Mouse (Mus musculus): ENCODE measurements around the gene Gm20388. TPM values are rescaled to one million over a fixed set of nuclear protein-coding genes. Genes with fewer than 3 reads are reported as not detected.

The Gm20388 gene
- polyA plus RNA-seq, 1 experiment from 2014 or later: not detected

DNA sequence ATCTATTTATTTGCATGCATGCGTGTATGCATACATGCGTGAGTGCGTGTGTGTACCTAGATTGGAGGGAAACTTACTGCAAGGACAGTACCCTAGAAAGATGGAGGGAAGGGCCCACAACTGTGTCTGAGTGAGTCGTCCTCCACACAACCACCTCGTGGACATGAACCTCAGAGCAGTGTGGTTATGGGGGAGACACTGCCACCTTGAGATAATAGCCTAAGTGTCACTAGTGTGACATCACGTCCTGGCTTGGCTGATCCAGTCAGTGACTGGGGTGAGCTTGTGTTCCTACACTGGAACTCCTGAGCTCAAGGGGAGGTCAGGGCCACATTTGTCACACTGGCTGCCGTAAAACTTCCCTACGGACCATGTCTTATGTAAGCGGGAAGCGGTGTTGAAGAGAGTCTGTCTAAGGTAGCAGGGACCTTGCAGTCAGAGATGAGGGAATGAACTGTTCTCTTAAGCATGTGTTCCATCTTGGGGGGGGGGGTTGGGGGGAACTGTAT is 1305.9 kb downstream of the Gm20388 start:
- H3K4me1 ChIP-seq (ENCODE audit: control insufficient read depth in 2 of 2, insufficient read depth in 2 of 2, low read length in 2 of 2): peaks cover 8 to 10% of the 10 kb centered on the region in 2 experiments; a peak in 3 of 4 replicates
- H3K9ac ChIP-seq (ENCODE audit: low read length): no peak overlapping the region
- peaks cover 4% of the 10 kb centered on the region; the same call in 1 of the 2 replicates for H3K9me3 ChIP-seq (ENCODE audit: control insufficient read depth, low read length)
- H3K27ac ChIP-seq (replicated peaks in 1 of 2; ENCODE audit: control insufficient read depth in 1 of 2, insufficient read depth in 1 of 2, low read depth in 2 of 2, low read length in 2 of 2): no peak overlapping the region
- no peak overlapping the region for H3K4me2 ChIP-seq (ENCODE audit: low read length)
- no peaks in the 10 kb centered on the region for H3K27me3 ChIP-seq (ENCODE audit: control insufficient read depth, insufficient read depth, low read length)
- no peak overlapping the region for H3K4me3 ChIP-seq (ENCODE audit: control insufficient read depth in 1 of 2, insufficient read depth in 1 of 2, low read depth in 1 of 2, low read length in 2 of 2)
- H3K36me3 ChIP-seq (ENCODE audit: control insufficient read depth, insufficient read depth, low read length): no peaks in the 10 kb centered on the region
- 82% methylated on average over 10 of the region's 10 CpGs for WGBS
- ATAC-seq (ENCODE audit: insufficient number of reproducible peaks, insufficient read depth, low FRiP score, low read depth): no peak

DNA sequence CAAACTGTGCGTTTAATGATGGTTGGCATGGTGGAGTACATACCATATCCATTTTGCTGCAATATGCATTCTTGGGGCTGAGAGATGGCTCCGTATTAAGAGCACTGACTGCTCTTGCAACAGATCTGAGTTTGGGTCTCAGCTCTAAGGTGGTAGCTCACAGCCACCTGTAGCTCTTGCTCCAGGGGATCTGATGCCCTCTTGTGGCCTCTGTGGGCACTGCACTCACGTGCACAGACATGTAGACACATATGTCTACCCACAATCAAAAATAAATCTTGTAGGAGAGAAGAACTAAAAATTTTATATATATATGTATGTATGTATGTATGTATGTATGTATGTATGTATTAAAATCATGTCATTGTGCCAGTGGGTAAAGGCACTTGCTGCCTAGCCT is 1307.8 kb downstream of the Gm20388 start:
- 90% methylated on average over 3 of the region's 3 CpGs for WGBS
- no peak for ATAC-seq (ENCODE audit: insufficient number of reproducible peaks, insufficient read depth, low FRiP score, low read depth)
- Histone ChIP-seq H3K9ac (ENCODE audit: low read length) (no peak overlapping the region), H3K27ac (replicated peaks in 1 of 2; ENCODE audit: control insufficient read depth in 1 of 2, insufficient read depth in 1 of 2, low read depth in 2 of 2, low read length in 2 of 2) (no peak overlapping the region), H3K4me1 (ENCODE audit: control insufficient read depth in 2 of 2, insufficient read depth in 2 of 2, low read length in 2 of 2) (peaks cover 8 to 10% of the 10 kb centered on the region in 2 experiments; a peak in 3 of 4 replicates), H3K27me3 (ENCODE audit: control insufficient read depth, insufficient read depth, low read length) (peaks cover 6% of the 10 kb centered on the region; the same call in 1 of the 2 replicates), H3K4me2 (ENCODE audit: low read length) (no peak overlapping the region), H3K4me3 (ENCODE audit: control insufficient read depth in 1 of 2, insufficient read depth in 1 of 2, low read depth in 1 of 2, low read length in 2 of 2) (no peak overlapping the region), H3K9me3 (ENCODE audit: control insufficient read depth, low read length) (peaks cover 4% of the 10 kb centered on the region; the same call in 1 of the 2 replicates), H3K36me3 (ENCODE audit: control insufficient read depth, insufficient read depth, low read length) (no peaks in the 10 kb centered on the region)

- Histone ChIP-seq H3K36me3 (ENCODE audit: control insufficient read depth, insufficient read depth, low read length) (no peaks in the 10 kb centered on the region), H3K9ac (ENCODE audit: low read length) (no peak overlapping the region), H3K4me2 (ENCODE audit: low read length) (peak overlapping the region; percentile 35), H3K9me3 (ENCODE audit: control insufficient read depth, low read length) (no peaks in the 10 kb centered on the region), H3K27me3 (ENCODE audit: control insufficient read depth, insufficient read depth, low read length) (peaks cover 6% of the 10 kb centered on the region; the same call in 1 of the 2 replicates), H3K27ac (replicated peaks in 1 of 2; ENCODE audit: control insufficient read depth in 1 of 2, insufficient read depth in 1 of 2, low read depth in 2 of 2, low read length in 2 of 2) (no peak overlapping the region), H3K4me1 (ENCODE audit: control insufficient read depth in 2 of 2, insufficient read depth in 2 of 2, low read length in 2 of 2) (peaks cover 10 to 12% of the 10 kb centered on the region in 2 experiments; a peak in 3 of 4 replicates), H3K4me3 (ENCODE audit: control insufficient read depth in 1 of 2, insufficient read depth in 1 of 2, low read depth in 1 of 2, low read length in 2 of 2) (no peak overlapping the region)
- no peak for ATAC-seq (ENCODE audit: insufficient number of reproducible peaks, insufficient read depth, low FRiP score, low read depth)
- WGBS: 35% methylated on average over 33 of the region's 33 CpGs
These were observed 1309.7 kb downstream of the Gm20388 start for GRCm38 (mm10) chr8:121220103-121220899.

- Histone ChIP-seq H3K27me3 (ENCODE audit: control insufficient read depth, insufficient read depth, low read length) (peaks cover 13% of the 10 kb centered on the region), H3K36me3 (ENCODE audit: control insufficient read depth, insufficient read depth, low read length) (no peaks in the 10 kb centered on the region), H3K9me3 (ENCODE audit: control insufficient read depth, low read length) (no peaks in the 10 kb centered on the region), H3K4me2 (ENCODE audit: low read length) (no peak overlapping the region), H3K4me3 (ENCODE audit: control insufficient read depth in 1 of 2, insufficient read depth in 1 of 2, low read depth in 1 of 2, low read length in 2 of 2) (no peak overlapping the region), H3K27ac (replicated peaks in 1 of 2; ENCODE audit: control insufficient read depth in 1 of 2, insufficient read depth in 1 of 2, low read depth in 2 of 2, low read length in 2 of 2) (no peak overlapping the region), H3K9ac (ENCODE audit: low read length) (no peak overlapping the region), H3K4me1 (ENCODE audit: control insufficient read depth in 2 of 2, insufficient read depth in 2 of 2, low read length in 2 of 2) (peaks cover 13 to 15% of the 10 kb centered on the region in 2 experiments; a peak in 3 of 4 replicates)
- WGBS: 57% methylated on average over 8 of the region's 8 CpGs
- no peak for ATAC-seq (ENCODE audit: insufficient number of reproducible peaks, insufficient read depth, low FRiP score, low read depth)
These were observed 1314.1 kb downstream of the Gm20388 start for GRCm38 (mm10) chr8:121224709-121225108.

- no peak overlapping the region for H3K4me2 ChIP-seq (ENCODE audit: low read length)
- H3K36me3 ChIP-seq (ENCODE audit: control insufficient read depth, insufficient read depth, low read length): no peaks in the 10 kb centered on the region
- H3K4me1 ChIP-seq (ENCODE audit: control insufficient read depth in 2 of 2, insufficient read depth in 2 of 2, low read length in 2 of 2): peaks cover 4 to 10% of the 10 kb centered on the region in 2 experiments; a peak in 2 of 4 replicates
- H3K4me3 ChIP-seq (ENCODE audit: control insufficient read depth in 1 of 2, insufficient read depth in 1 of 2, low read depth in 1 of 2, low read length in 2 of 2): no peak overlapping the region
- H3K27ac ChIP-seq (replicated peaks in 1 of 2; ENCODE audit: control insufficient read depth in 1 of 2, insufficient read depth in 1 of 2, low read depth in 2 of 2, low read length in 2 of 2): no peak overlapping the region
- H3K9ac ChIP-seq (ENCODE audit: low read length): no peak overlapping the region
- no peak for ATAC-seq (ENCODE audit: insufficient number of reproducible peaks, insufficient read depth, low FRiP score, low read depth)
- H3K27me3 ChIP-seq (ENCODE audit: control insufficient read depth, insufficient read depth, low read length): peaks cover 7% of the 10 kb centered on the region
- H3K9me3 ChIP-seq (ENCODE audit: control insufficient read depth, low read length): no peaks in the 10 kb centered on the region
- WGBS: 71% methylated on average over 18 of the region's 18 CpGs
These were observed 1317.1 kb downstream of the Gm20388 start for GRCm38 (mm10) chr8:121227756-121228155.

- WGBS: 63% methylated on average over 3 of the region's 3 CpGs
- no peak for ATAC-seq (ENCODE audit: insufficient number of reproducible peaks, insufficient read depth, low FRiP score, low read depth)
- no peak overlapping the region for H3K9ac ChIP-seq (ENCODE audit: low read length)
- no peak overlapping the region for H3K4me2 ChIP-seq (ENCODE audit: low read length)
- H3K27ac ChIP-seq (replicated peaks in 1 of 2; ENCODE audit: control insufficient read depth in 1 of 2, insufficient read depth in 1 of 2, low read depth in 2 of 2, low read length in 2 of 2): no peak overlapping the region
- peaks cover 4 to 10% of the 10 kb centered on the region in 2 experiments; a peak in 2 of 4 replicates for H3K4me1 ChIP-seq (ENCODE audit: control insufficient read depth in 2 of 2, insufficient read depth in 2 of 2, low read length in 2 of 2)
- H3K9me3 ChIP-seq (ENCODE audit: control insufficient read depth, low read length): no peaks in the 10 kb centered on the region
- H3K27me3 ChIP-seq (ENCODE audit: control insufficient read depth, insufficient read depth, low read length): peaks cover 7% of the 10 kb centered on the region
- no peak overlapping the region for H3K4me3 ChIP-seq (ENCODE audit: control insufficient read depth in 1 of 2, insufficient read depth in 1 of 2, low read depth in 1 of 2, low read length in 2 of 2)
- H3K36me3 ChIP-seq (ENCODE audit: control insufficient read depth, insufficient read depth, low read length): no peaks in the 10 kb centered on the region
These were observed 1318.3 kb downstream of the Gm20388 start for GRCm38 (mm10) chr8:121228892-121229291.

GRCm38 (mm10) chr8:121229550-121229949 is 1318.9 kb downstream of the Gm20388 start:
- no peak for ATAC-seq (ENCODE audit: insufficient number of reproducible peaks, insufficient read depth, low FRiP score, low read depth)
- H3K4me2 ChIP-seq (ENCODE audit: low read length): no peak overlapping the region
- WGBS: 19% methylated on average over 7 of the region's 7 CpGs
- H3K36me3 ChIP-seq (ENCODE audit: control insufficient read depth, insufficient read depth, low read length): no peaks in the 10 kb centered on the region
- no peak overlapping the region for H3K27ac ChIP-seq (replicated peaks in 1 of 2; ENCODE audit: control insufficient read depth in 1 of 2, insufficient read depth in 1 of 2, low read depth in 2 of 2, low read length in 2 of 2)
- H3K4me1 ChIP-seq (ENCODE audit: control insufficient read depth in 2 of 2, insufficient read depth in 2 of 2, low read length in 2 of 2): peaks cover 4 to 10% of the 10 kb centered on the region in 2 experiments; a peak in 2 of 4 replicates
- no peak overlapping the region for H3K4me3 ChIP-seq (ENCODE audit: control insufficient read depth in 1 of 2, insufficient read depth in 1 of 2, low read depth in 1 of 2, low read length in 2 of 2)
- no peak overlapping the region for H3K9ac ChIP-seq (ENCODE audit: low read length)
- H3K9me3 ChIP-seq (ENCODE audit: control insufficient read depth, low read length): no peaks in the 10 kb centered on the region
- H3K27me3 ChIP-seq (ENCODE audit: control insufficient read depth, insufficient read depth, low read length): peaks cover 7% of the 10 kb centered on the region

All from heart, embryonic 14.5 days (tissue).